Comparison of ENCODE assay signal across 8 mouse cellular contexts in the genomic region with DNA sequence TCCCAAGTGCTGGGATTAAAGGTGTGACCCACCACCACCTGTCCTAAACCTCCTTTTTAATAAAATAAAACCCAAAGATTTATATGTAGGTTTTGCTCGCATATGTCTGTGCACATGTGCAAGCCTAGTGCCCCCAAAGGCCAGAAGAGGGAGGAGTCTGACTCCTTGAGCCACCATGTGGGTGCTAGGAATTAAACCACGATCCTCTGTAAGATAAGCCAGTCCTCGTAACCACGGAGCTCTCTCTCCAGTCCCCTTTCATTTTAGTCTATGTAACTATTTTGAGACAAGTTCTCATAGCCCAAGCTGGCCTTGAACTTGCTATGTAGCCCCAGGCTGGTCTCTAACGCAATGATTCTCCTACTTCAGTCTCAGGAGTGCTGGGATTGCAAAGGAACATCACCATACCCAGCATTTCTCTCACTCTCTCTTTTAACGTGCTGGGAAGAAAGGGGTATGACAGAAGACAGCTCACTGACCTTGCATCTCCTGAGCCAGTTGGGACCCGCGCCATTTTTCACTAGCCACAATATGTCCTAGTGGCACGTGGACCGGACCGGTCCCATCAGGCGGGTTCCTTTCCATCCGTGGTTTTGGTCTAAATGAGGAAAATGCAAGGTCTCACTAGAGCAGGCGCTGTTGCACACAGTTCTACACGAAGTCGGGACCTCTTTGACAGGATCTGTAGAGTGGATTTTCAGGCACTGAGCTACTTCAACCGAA. TPM values are rescaled to one million over a fixed set of nuclear protein-coding genes. Genes with fewer than 3 reads are reported as not detected.
DNase-seq lines count a peak whose midpoint lies in the region; ATAC-seq and TF ChIP-seq lines count a peak whose summit lies in the region.

No protein-coding gene starts in this region.

- peak; percentile 17 for DNase-seq in lung, embryonic 14.5 days
- DNase-seq in lung, postnatal 10 days: no peak
- peak; percentile 69 for DNase-seq in intestine, embryonic 14.5 days (ENCODE audit: low spot score)
- DNase-seq in ovary, postnatal 36 days (ENCODE audit: low spot score): no peak
- DNase-seq in gastrocnemius, postnatal 4 days (ENCODE audit: low spot score in 2 of 2): no peak

- H3K27me3 ChIP-seq in lung, embryonic 14.5 days (ENCODE audit: insufficient read depth, low read length): no peaks in the 10 kb centered on the region
- H3K27me3 ChIP-seq in erythroblast, embryonic 14.5 days (ENCODE audit: control insufficient read depth): no peaks in the 10 kb centered on the region
- H3K27me3 ChIP-seq in intestine, embryonic 14.5 days (replicated peaks; ENCODE audit: control insufficient read depth, insufficient read depth, low read length): no peaks in the 10 kb centered on the region
- no peaks in the 10 kb centered on the region for H3K27me3 ChIP-seq in midbrain, embryonic 15.5 days (replicated peaks)

- 0 out of 2 replicates have a peak, but pooled peaks cover 6% of the 10 kb centered on the region for H3K4me1 ChIP-seq in lung, embryonic 14.5 days (ENCODE audit: insufficient read depth)
- H3K4me1 ChIP-seq in bone marrow, adult 2 months (ENCODE audit: control insufficient read depth, insufficient read depth, low read length): no peaks in the 10 kb centered on the region
- H3K4me1 ChIP-seq in erythroblast, embryonic 14.5 days (ENCODE audit: control insufficient read depth): peaks cover 43% of the 10 kb centered on the region
- H3K4me1 ChIP-seq in intestine, embryonic 14.5 days (replicated peaks; ENCODE audit: control insufficient read depth, insufficient read depth, low read length): peaks cover 18% of the 10 kb centered on the region
- peaks cover 20% of the 10 kb centered on the region for H3K4me1 ChIP-seq in midbrain, embryonic 15.5 days

- H3K4me2 ChIP-seq in lung, embryonic 14.5 days: peak overlapping the region; percentile 85
- H3K4me2 ChIP-seq in intestine, embryonic 14.5 days (ENCODE audit: low read length): peak overlapping the region; percentile 87
- peak overlapping the region; percentile 68 for H3K4me2 ChIP-seq in midbrain, embryonic 15.5 days

- H3K36me3 ChIP-seq in lung, embryonic 14.5 days (ENCODE audit: insufficient read depth): peaks cover 25% of the 10 kb centered on the region
- peaks cover 72% of the 10 kb centered on the region for H3K36me3 ChIP-seq in erythroblast, embryonic 14.5 days (ENCODE audit: control insufficient read depth)
- peaks cover 34% of the 10 kb centered on the region for H3K36me3 ChIP-seq in intestine, embryonic 14.5 days (ENCODE audit: control insufficient read depth, insufficient read depth, low read length)
- H3K36me3 ChIP-seq in midbrain, embryonic 15.5 days (replicated peaks): peaks cover 5% of the 10 kb centered on the region; the same call in 1 of the 2 replicates

- TF ChIP-seq CTCF in lung, embryonic 14.5 days (IDR thresholded peaks at IDR 0.05; ENCODE audit: low read depth): no peak
- no peak for TF ChIP-seq CTCF in bone marrow, adult 2 months (IDR thresholded peaks at IDR 0.05; ENCODE audit: control insufficient read depth, insufficient read depth, low read length)

- peak; percentile 5; the same call in 1 of the 2 replicates for ATAC-seq in lung, embryonic 14.5 days (ENCODE audit: insufficient read depth)
- 0 out of 2 replicates have a peak, but pooled peaks have one; percentile 2 for ATAC-seq in intestine, embryonic 14.5 days (replicated peaks; ENCODE audit: low FRiP score, low TSS enrichment, low read depth)
- peak; percentile 15 for ATAC-seq in midbrain, embryonic 15.5 days (replicated peaks)

- no peak overlapping the region for H3K27ac ChIP-seq in lung, embryonic 14.5 days (ENCODE audit: low read depth)
- no peak overlapping the region for H3K27ac ChIP-seq in bone marrow, adult 2 months (ENCODE audit: control insufficient read depth, insufficient read depth, low read depth, low read length, poor library complexity)
- H3K27ac ChIP-seq in intestine, embryonic 14.5 days (ENCODE audit: low read depth): no peak overlapping the region; the same call in 1 of the 2 replicates
- H3K27ac ChIP-seq in midbrain, embryonic 15.5 days: peak overlapping the region; percentile 25; the same call in 1 of the 2 replicates

- peak overlapping the region; percentile 77 for H3K4me3 ChIP-seq in lung, embryonic 14.5 days (ENCODE audit: low read depth, low read length)
- H3K4me3 ChIP-seq in bone marrow, adult 2 months (replicated peaks; ENCODE audit: control insufficient read depth, low read depth, low read length): peak overlapping the region; percentile 98
- peak overlapping the region; percentile 75 for H3K4me3 ChIP-seq in erythroblast, embryonic 14.5 days (replicated peaks)
- peak overlapping the region; percentile 65 for H3K4me3 ChIP-seq in intestine, embryonic 14.5 days (ENCODE audit: low read depth, low read length)
- H3K4me3 ChIP-seq in midbrain, embryonic 15.5 days: peak overlapping the region; percentile 70

- TF ChIP-seq POLR2A in bone marrow, adult 2 months (IDR thresholded peaks at IDR 0.05; ENCODE audit: borderline replicate concordance, control insufficient read depth, low read depth, low read length): no peak

- H3K9me3 ChIP-seq in lung, embryonic 14.5 days (ENCODE audit: low read depth, low read length): no peaks in the 10 kb centered on the region
- H3K9me3 ChIP-seq in erythroblast, embryonic 14.5 days (ENCODE audit: control insufficient read depth, low read length): no peaks in the 10 kb centered on the region
- H3K9me3 ChIP-seq in intestine, embryonic 14.5 days (ENCODE audit: control insufficient read depth, low read length): no peaks in the 10 kb centered on the region
- no peaks in the 10 kb centered on the region for H3K9me3 ChIP-seq in midbrain, embryonic 15.5 days

- peak overlapping the region; percentile 64 for H3K9ac ChIP-seq in lung, embryonic 14.5 days
- peak overlapping the region; percentile 31 for H3K9ac ChIP-seq in intestine, embryonic 14.5 days (ENCODE audit: low read length)
- peak overlapping the region; percentile 56; the same call in 1 of the 2 replicates for H3K9ac ChIP-seq in midbrain, embryonic 15.5 days

- 10% methylated on average over 17 of the region's 17 CpGs for WGBS in lung, embryonic 14.5 days
- 6% methylated on average over 17 of the region's 17 CpGs for WGBS in bone marrow, adult 2 months
- 11% methylated on average over 17 of the region's 17 CpGs for WGBS in intestine, embryonic 14.5 days
- WGBS in midbrain, embryonic 15.5 days: 15% methylated on average over 17 of the region's 17 CpGs

RNA-seq across cellular contexts. Expression of gene Faap24, which starts 0.7 kb away (rescaled TPM):
- 17.7 and 20.2 TPM in 2 replicates for polyA plus RNA-seq in lung, embryonic 14.5 days (2014; fragmentation: Nextera tagmentation; extraction: Ambion mirVana)
- polyA plus RNA-seq in bone marrow, adult 2 months (2011; ENCODE audit: insufficient read depth, insufficient read length, low replicate concordance, missing spikeins): 7.3 and 8.2 TPM in 2 replicates
- 2.6 and 4.1 TPM in 2 replicates for polyA plus RNA-seq in erythroblast, embryonic 14.5 days (2012)
- 18.1 and 21.3 TPM in 2 replicates for polyA plus RNA-seq in intestine, embryonic 14.5 days (2014; fragmentation: Nextera tagmentation; extraction: Ambion mirVana)
- polyA plus RNA-seq in midbrain, embryonic 15.5 days (2015; fragmentation: Nextera tagmentation; extraction: Ambion mirVana): 19.4 and 19.9 TPM in 2 replicates
- 1 to 10 TPM; 3.0 to 3.4 TPM for total RNA-seq in gastrocnemius, postnatal 4 days (2021)

RNA-seq across cellular contexts. Expression of gene Cep89, which starts 0.9 kb away (rescaled TPM):
- polyA plus RNA-seq in lung, embryonic 14.5 days (2014; fragmentation: Nextera tagmentation; extraction: Ambion mirVana): 47.9 and 49.4 TPM in 2 replicates
- polyA plus RNA-seq in bone marrow, adult 2 months (2011; ENCODE audit: insufficient read depth, insufficient read length, low replicate concordance, missing spikeins): 39.2 and 54.7 TPM in 2 replicates
- 2.9 and 3.8 TPM in 2 replicates for polyA plus RNA-seq in erythroblast, embryonic 14.5 days (2012)
- polyA plus RNA-seq in intestine, embryonic 14.5 days (2014; fragmentation: Nextera tagmentation; extraction: Ambion mirVana): 42.4 and 45.5 TPM in 2 replicates
- 35.8 and 36.1 TPM in 2 replicates for polyA plus RNA-seq in midbrain, embryonic 15.5 days (2015; fragmentation: Nextera tagmentation; extraction: Ambion mirVana)
- total RNA-seq in gastrocnemius, postnatal 4 days (2021): 10 to 100 TPM; 10.7 to 14.7 TPM

RNA-seq across cellular contexts. Expression of gene Slc7a9, which starts 52.7 kb away (rescaled TPM):
- 0.49 and 0.67 TPM in 2 replicates for polyA plus RNA-seq in lung, embryonic 14.5 days (2014; fragmentation: Nextera tagmentation; extraction: Ambion mirVana)
- polyA plus RNA-seq in bone marrow, adult 2 months (2011; ENCODE audit: insufficient read depth, insufficient read length, low replicate concordance, missing spikeins): not detected in 2 replicates
- 0.03 TPM in 1 of 2 replicates, not detected in the other for polyA plus RNA-seq in erythroblast, embryonic 14.5 days (2012)
- 9.0 and 11.6 TPM in 2 replicates for polyA plus RNA-seq in intestine, embryonic 14.5 days (2014; fragmentation: Nextera tagmentation; extraction: Ambion mirVana)
- polyA plus RNA-seq in midbrain, embryonic 15.5 days (2015; fragmentation: Nextera tagmentation; extraction: Ambion mirVana): 0.12 and 0.13 TPM in 2 replicates
- not detected for total RNA-seq in gastrocnemius, postnatal 4 days (2021)

Comparison
In these comparisons a context has a peak if more than half of its experiments do, and no peak if none do; other contexts are left out.
1. DNase-seq: peak in lung, embryonic 14.5 days (single experiment) and intestine, embryonic 14.5 days (single experiment); none in lung, postnatal 10 days (single experiment), ovary, postnatal 36 days (single experiment) and gastrocnemius, postnatal 4 days (0 of 2).
2. Peak in every context shown above with its lines, with median percentiles within 50 percentile points of each other: ATAC-seq, H3K4me2 ChIP-seq, H3K4me3 ChIP-seq and H3K9ac ChIP-seq.